ENCODE assay signal across 7 mouse cellular contexts in genomic region chr17:14960951-14961556, GRCm38 (mm10). TPM values are rescaled to one million over a fixed set of nuclear protein-coding genes. Genes with fewer than 3 reads are reported as not detected.
A peak's percentile ranks its signal among the peaks of the same experiment; 100 is the strongest.
DNase-seq lines count a peak whose midpoint lies in the region; ATAC-seq and TF ChIP-seq lines count a peak whose summit lies in the region.
"Not testable (repeated sequence)": the region's sequence is repeated elsewhere in the genome, so short reads cannot be mapped to it uniquely, and the experiment has no call there.

TSS of gene Phf10 (minus strand) at chr17:14961273.

- not testable (repeated sequence) for TF ChIP-seq EP300 in heart, adult 2 months (IDR thresholded peaks at IDR 0.05; ENCODE audit: insufficient read depth, low read depth, low read length)

- peak; percentile 62 for DNase-seq in adrenal gland, postnatal 14 days
- DNase-seq in heart, adult 2 months, result peak; percentile 64 to 72
- peak; percentile 53 for DNase-seq in limb, embryonic 10.5 days (ENCODE audit: low spot score)
- peak in 1 of 2 experiments; percentile 27 for DNase-seq in spleen, adult 2 months (ENCODE audit: low read depth in 1 of 2, low spot score in 2 of 2)

- ATAC-seq in embryonic facial prominence, embryonic 12.5 days (ENCODE audit: insufficient number of reproducible peaks, insufficient read depth, low FRiP score, low TSS enrichment), result peak; percentile 76
- peak; percentile 83 for ATAC-seq in intestine, postnatal 0 days
- not testable (repeated sequence) for ATAC-seq in megakaryocyte-erythroid progenitor cell, adult 5-6 weeks (replicated peaks; ENCODE audit: low FRiP score, low TSS enrichment, poor library complexity, severe bottlenecking)

- not testable (repeated sequence) for H3K36me3 ChIP-seq in embryonic facial prominence, embryonic 12.5 days; heart, adult 2 months (ENCODE audit: control insufficient read depth, insufficient read depth, low read length); intestine, postnatal 0 days (ENCODE audit: control insufficient read depth, insufficient read depth); spleen, adult 2 months (ENCODE audit: control insufficient read depth, insufficient read depth, low read length)
- peaks cover 17% of the 10 kb centered on the region for H3K36me3 ChIP-seq in limb, embryonic 10.5 days

- not testable (repeated sequence) for H3K9me3 ChIP-seq in embryonic facial prominence, embryonic 12.5 days; intestine, postnatal 0 days (ENCODE audit: control insufficient read depth); limb, embryonic 10.5 days (replicated peaks)

- not testable (repeated sequence) for TF ChIP-seq POLR2A in heart, adult 2 months (IDR thresholded peaks at IDR 0.05; ENCODE audit: insufficient read depth, low read depth, low read length); spleen, adult 2 months (IDR thresholded peaks at IDR 0.05; ENCODE audit: low read depth, low read length)

- H3K79me2 ChIP-seq in heart, adult 2 months (replicated peaks; ENCODE audit: control insufficient read depth, insufficient read depth, low read length), result not testable (repeated sequence)

- under 1% methylated on average over 44 of the region's 100 CpGs for WGBS in embryonic facial prominence, embryonic 12.5 days
- WGBS in heart, adult 2 months, result 8% methylated on average over 58 of the region's 100 CpGs
- under 1% methylated on average over 39 of the region's 100 CpGs for WGBS in intestine, postnatal 0 days
- 7% methylated on average over 57 of the region's 100 CpGs for WGBS in limb, embryonic 10.5 days
- WGBS in spleen, adult 2 months, result 3% methylated on average over 52 of the region's 100 CpGs

- not testable (repeated sequence) for H3K4me1 ChIP-seq in embryonic facial prominence, embryonic 12.5 days; heart, adult 2 months (ENCODE audit: control insufficient read depth, insufficient read depth, low read length); intestine, postnatal 0 days (replicated peaks; ENCODE audit: control insufficient read depth, insufficient read depth, low read length); spleen, adult 2 months (ENCODE audit: control insufficient read depth, insufficient read depth, insufficient read length)
- H3K4me1 ChIP-seq in limb, embryonic 10.5 days, result peaks cover 12% of the 10 kb centered on the region

- intact Hi-C loops in heart, adult 2 months (cut with DNase I), result not testable (repeated sequence)

- peak within 1 kb of the TSS; percentile 72 for H3K4me3 ChIP-seq in embryonic facial prominence, embryonic 12.5 days
- peak within 1 kb of the TSS; percentile 82 for H3K4me3 ChIP-seq in heart, adult 2 months
- peak within 1 kb of the TSS; percentile 62 for H3K4me3 ChIP-seq in intestine, postnatal 0 days (ENCODE audit: low read depth, low read length)
- H3K4me3 ChIP-seq in limb, embryonic 10.5 days, result peak within 1 kb of the TSS; percentile 77
- H3K4me3 ChIP-seq in spleen, adult 2 months (ENCODE audit: extremely low read depth, insufficient read depth, insufficient read length), result peak within 1 kb of the TSS; percentile 63

- not testable (repeated sequence) for TF ChIP-seq CTCF in heart, adult 2 months (IDR thresholded peaks at IDR 0.05); intestine, postnatal 0 days (IDR thresholded peaks at IDR 0.05; ENCODE audit: low read depth); spleen, adult 2 months (IDR thresholded peaks at IDR 0.05; ENCODE audit: extremely low read depth, insufficient read depth, insufficient read length, insufficient replicate concordance)

- H3K27ac ChIP-seq in embryonic facial prominence, embryonic 12.5 days, result peak within 1 kb of the TSS; percentile 72; the same call in 1 of the 2 replicates
- H3K27ac ChIP-seq in heart, adult 2 months, result peak within 1 kb of the TSS; percentile 58
- H3K27ac ChIP-seq in intestine, postnatal 0 days (ENCODE audit: low read depth, low read length); spleen, adult 2 months (ENCODE audit: insufficient read depth, low read length): not testable (repeated sequence)
- H3K27ac ChIP-seq in limb, embryonic 10.5 days, result peak within 1 kb of the TSS; percentile 86

- peak within 1 kb of the TSS; percentile 71 for H3K9ac ChIP-seq in embryonic facial prominence, embryonic 12.5 days
- peak within 1 kb of the TSS; percentile 73 for H3K9ac ChIP-seq in heart, adult 2 months (ENCODE audit: low read depth, low read length)
- peak within 1 kb of the TSS; percentile 73 for H3K9ac ChIP-seq in intestine, postnatal 0 days (ENCODE audit: low read depth, low read length)

- H3K27me3 ChIP-seq in embryonic facial prominence, embryonic 12.5 days; heart, adult 2 months (ENCODE audit: control insufficient read depth, insufficient read depth, low read length); intestine, postnatal 0 days (replicated peaks; ENCODE audit: control insufficient read depth, insufficient read depth, low read length); limb, embryonic 10.5 days (ENCODE audit: low read depth, poor library complexity, severe bottlenecking); spleen, adult 2 months (ENCODE audit: control insufficient read depth, insufficient read depth, low read length): not testable (repeated sequence)

- peak within 1 kb of the TSS; percentile 72 for H3K4me2 ChIP-seq in embryonic facial prominence, embryonic 12.5 days (replicated peaks)
- peak within 1 kb of the TSS; percentile 90 for H3K4me2 ChIP-seq in intestine, postnatal 0 days (replicated peaks; ENCODE audit: low read depth)

RNA-seq across cellular contexts. Expression of gene Phf10, which starts in this region (rescaled TPM):
- total RNA-seq in adrenal gland, postnatal 14 days (2021), result 57.9 and 63.1 TPM in 2 replicates
- polyA plus RNA-seq in embryonic facial prominence, embryonic 12.5 days (2016; fragmentation: Nextera tagmentation; extraction: Ambion mirVana), result 34.3 and 34.7 TPM in 2 replicates
- total RNA-seq in heart, adult 2 months (2021), result 10 to 100 TPM; 45.3 to 53.1 TPM
- 19.0 and 33.5 TPM in 2 replicates for polyA plus RNA-seq in heart, adult 2 months (2012; rRNA removed)
- 27.9 and 29.3 TPM in 2 replicates for polyA plus RNA-seq in intestine, postnatal 0 days (2015; fragmentation: Nextera tagmentation; extraction: Ambion mirVana)
- polyA plus RNA-seq in limb, embryonic 10.5 days (2016; fragmentation: Nextera tagmentation; extraction: Ambion mirVana), result 31.0 and 32.2 TPM in 2 replicates
- total RNA-seq in megakaryocyte-erythroid progenitor cell, adult 5-6 weeks (2014; fragmentation: Nextera tagmentation), result 281 and 343 TPM in 2 replicates
- 157 and 214 TPM in 2 replicates for total RNA-seq in megakaryocyte-erythroid progenitor cell, adult 5-6 weeks (2017)
- 9.7 and 10.9 TPM in 2 replicates for polyA plus RNA-seq in spleen, adult 2 months (2012; rRNA removed)
